Mouse (Mus musculus): ENCODE data around the gene Hist1h2ao.

DNA sequence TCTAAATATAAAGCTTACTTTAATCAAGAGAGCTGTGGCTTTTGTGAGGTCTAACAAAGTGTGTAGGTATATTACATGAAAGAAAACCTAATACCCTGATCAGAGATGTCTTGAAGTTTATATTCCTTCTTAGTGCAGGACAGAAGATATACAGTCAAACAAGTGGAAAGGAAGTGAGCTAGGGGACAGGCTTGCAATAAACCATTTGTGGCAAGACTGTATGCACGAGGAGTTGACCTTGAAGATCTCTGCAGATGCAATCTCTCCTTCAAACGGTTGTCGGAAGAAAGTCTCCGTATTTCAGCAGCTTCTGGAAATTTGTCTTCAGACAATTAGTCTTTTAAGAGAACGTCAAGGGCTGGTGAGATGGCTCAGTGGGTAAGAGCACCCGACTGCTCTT, 20.3 kb upstream of the Hist1h2ao start:
- TF ChIP-seq CTCF (IDR thresholded peaks at IDR 0.05; ENCODE audit: low read depth, low read length) (no peak), POLR2A (IDR thresholded peaks at IDR 0.05; ENCODE audit: extremely low read depth, insufficient read depth, low read length) (no peak)
